Mouse (Mus musculus): Measurements from ENCODE around the gene Cilp2.

The Cilp2 gene

DNA sequence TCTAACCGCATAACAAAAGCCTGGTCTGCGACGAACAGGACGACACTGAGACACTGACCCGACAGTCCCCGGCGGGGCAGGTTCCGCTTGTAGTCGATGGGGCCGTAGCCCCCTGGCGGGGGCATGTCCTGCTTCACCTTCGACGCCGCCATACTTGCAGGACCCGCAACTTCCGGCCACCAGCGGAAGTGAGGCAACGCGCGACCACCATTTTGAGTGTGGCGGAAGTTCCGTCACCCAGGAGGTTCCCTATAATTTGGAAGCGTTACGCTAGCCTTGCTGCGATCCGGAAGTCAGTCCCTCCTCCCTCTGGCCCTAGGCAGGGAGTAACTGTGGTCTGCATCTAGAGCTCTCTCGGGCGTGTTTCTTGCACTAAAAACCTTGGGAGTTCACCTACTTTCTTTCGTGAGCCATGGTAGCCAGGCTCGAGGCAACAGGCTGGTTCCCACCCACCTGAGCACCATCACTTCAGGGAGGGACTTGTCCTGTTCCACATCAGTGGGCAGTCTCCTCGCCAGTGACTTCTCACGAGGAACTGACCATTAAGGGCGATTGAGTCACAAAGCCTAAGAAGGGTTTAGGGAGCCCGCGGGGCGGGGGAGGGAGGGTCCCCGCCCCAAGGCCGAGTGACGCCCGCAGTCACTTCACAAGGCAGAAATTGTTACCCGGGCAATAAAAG is 14.1 kb upstream of the Cilp2 start:
- DNase-seq (ENCODE audit: low spot score) = peak; percentile 91

DNA sequence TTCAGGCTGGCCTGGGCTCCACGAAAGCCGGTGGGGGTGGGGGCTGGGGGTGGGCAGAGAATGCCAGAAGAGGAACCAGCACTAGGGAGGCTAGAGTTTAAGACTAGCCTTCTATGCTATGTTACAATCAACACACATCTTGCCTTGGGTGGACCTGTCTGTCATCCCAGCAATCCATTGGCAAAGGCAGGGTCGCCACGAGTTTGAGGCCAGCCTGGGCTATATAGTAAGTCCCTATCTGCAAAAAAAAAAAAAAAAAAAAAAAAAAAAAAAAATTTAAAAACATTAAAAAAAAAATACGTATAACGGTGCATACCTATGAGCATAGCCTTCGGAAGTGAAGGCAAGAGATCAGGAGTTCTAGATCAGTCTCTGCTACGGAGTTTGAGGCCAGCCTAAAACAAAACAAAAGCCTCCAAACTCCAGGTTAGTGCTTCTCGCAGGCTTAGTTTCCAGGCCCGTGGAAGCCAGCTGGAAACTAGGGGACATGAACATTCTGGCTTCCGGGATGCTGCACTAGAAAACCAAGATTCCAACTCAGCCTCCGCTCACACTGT is 13.5 kb upstream of the Cilp2 start:
- DNase-seq (ENCODE audit: low spot score) = no peak

DNA sequence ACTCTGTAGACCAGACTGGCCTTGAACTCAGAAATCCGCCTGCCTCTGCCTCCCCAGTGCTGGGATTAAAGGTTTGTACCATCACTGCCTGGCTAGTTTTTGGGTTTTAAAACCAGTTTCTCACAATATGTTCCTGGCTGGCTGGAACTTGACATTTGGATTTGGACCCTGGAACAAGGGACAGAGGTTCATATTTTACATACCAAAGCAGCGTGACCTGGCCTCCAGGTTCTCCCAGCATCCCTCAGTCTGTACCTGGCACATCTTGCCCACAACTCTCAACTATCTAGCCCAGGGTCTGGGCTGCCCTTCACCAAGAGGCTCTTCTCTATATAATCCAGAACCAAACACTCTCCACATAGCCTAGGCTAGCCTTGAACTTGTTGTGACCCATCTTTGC is 12.4 kb upstream of the Cilp2 start:
- no peak for DNase-seq (ENCODE audit: low spot score)

DNA sequence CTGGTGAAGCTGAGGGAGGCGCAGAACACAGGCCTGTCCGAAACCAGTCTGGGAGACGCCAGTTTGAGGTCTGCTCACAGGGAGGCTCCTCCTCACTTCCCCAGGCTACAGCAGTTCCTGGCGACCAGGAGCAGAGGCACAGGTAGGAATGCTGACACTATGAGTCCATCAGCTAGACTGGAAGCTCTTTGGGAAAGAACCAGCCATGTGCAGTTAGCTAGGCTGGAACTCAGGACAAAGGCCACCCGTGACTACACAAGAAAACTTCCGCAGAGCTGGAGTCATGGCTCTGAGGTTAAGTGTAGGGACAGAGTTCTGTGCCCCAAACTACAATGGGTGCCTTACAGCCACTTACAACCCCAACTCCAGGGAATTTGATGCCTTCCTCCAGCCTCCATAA is 10.4 kb upstream of the Cilp2 start:
- no peak for DNase-seq (ENCODE audit: low spot score)

DNA sequence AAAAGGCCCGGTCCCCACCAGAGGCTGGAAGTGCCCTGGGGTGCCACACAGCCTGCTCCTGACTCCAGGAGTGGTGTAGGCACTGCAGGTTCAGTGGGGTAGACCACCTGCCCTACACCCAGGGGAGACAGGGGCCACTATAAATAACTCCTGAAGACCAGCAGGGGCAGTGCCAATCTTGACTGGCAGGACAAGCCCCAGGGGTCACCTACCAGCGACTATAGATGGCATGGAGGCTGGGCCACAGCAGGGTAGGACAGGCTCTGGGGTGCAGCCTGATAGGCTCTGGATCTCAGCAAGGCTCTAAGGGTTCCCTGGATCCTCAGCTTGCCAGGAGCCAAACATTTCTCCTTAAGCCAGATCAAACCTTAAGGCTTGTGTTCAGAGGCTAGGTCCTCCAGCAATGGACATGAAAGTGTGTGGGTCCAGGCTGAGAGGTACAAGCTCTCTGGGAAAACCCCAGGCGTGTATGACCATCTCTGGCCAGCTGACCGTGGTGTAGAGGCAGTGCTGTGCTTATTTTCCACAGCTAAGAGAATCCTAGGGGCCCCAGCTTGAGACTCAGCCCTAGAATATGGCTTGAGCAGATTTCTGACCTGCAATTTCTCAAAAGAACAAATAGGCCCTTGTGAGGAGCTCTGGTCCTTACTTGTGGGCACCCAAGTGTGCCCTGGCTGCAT is 8.4 kb upstream of the Cilp2 start:
- DNase-seq (ENCODE audit: low spot score) = no peak

DNA sequence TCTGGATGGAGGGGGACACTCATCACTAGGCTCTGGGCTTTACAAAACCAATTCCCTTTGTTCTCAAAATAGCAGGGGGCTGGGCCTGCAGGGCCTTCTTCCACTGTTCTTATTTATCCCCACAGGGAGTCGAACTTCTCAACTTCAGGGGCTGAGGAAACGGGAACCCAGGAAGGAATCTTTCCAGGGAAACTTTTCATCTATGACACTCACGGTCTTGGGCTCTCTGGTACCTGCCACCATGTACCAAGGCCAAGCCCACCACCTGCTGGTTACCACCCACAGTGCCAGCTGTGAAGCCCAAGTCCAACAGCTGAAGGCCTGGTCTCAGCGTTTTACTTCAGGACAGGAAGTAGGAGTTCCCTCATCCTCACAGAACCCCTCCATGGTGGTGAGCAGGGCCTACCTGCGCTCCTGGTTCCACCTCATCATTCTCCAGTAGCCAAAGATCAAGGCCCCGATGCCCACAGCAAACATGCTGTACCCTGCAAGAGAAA is 7.4 kb upstream of the Cilp2 start:
- DNase-seq (ENCODE audit: low spot score) = no peak

DNA sequence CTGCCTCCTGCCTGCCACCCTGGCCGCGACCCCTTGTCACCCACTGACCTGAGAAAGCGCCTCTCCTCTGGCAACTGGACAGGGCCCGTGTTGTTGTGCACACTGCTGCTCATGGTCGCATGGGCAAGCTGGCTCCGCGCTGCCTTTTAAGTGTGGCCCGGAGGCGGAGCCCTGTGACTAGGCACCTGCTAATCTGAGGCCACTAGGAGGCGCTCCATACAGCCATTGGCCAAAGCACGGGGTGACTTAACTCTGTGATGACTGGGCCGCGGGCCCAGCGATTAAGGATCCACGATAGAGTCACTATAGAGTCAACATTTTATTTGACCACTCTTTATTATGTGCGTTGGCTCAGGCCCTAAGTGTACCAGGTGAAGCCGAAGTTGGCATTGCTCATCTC is 6.4 kb upstream of the Cilp2 start:
- no peak for DNase-seq (ENCODE audit: low spot score)

DNA sequence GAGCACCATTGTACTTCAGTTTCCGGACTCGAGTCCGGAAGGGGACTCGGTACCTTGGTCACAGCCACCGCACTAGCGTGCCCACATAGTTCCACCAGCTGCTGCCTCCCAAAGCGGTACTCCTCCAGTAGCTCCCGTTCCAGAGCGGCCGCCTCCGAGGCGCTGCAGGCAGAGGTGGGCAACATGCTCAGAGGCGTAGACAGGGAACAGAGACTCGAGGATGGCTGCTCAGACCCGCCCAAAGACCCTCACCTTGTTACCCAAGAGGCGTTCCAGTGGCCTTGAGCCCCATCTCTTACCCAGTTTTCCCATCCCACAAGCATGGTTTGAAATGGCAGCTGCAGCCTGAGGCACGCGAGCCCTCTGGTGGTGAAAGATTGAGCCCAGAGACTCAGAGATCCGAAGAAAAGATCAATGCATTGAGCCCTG is 3.3 kb upstream of the Cilp2 start:
- DNase-seq (ENCODE audit: low spot score) = no peak

DNA sequence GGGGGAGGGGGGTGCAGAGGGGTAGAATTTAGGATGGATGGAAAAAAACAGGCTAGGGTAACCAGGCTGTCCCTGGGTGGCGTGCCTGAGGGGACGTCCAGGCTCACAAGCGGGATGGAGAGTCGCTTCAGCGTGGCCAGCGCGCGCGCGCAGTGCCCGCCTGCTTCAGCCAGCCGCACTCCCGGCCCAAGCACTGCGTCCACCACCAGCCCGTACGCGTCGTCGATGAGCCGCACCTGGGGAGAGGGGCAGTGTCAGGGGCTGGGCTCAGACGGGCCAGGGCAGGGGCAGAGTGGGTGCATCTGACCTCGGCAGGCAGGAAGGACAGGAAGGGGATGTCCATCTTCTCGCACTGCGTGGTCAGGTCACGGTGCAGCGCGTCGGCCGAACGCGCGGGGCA is 1.4 kb upstream of the Cilp2 start:
- DNase-seq (ENCODE audit: low spot score) = no peak

DNA sequence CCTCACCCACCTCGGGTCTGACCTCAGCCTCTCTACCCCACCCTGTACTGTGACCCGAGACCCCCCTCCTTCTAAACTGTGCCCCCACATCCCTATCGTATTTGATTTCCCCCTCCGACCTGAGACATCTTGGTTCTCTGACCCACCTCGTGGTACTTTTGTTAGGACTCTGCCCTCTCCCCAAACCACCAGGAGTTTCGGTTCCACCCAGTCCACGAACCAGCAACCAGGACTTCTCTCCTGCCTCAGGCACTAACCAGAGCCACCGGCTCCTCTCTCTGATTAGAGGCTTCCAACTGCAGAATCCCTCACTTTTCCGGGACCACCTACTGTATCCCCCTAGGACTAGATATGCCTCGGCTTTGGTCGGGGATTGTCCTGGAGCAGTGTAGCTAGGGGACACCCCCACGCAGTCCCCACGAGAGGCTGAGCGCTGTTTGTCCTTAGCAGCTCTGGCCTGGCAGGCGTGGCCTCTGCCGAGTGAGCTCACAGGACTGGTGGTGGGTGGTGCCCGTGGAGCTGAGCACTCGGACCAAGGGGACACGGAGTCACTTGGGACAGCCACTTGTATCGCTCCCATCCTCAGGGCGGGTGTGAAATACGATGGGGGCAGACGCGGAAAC is 868 bp upstream of the Cilp2 start:
- no peak for DNase-seq (ENCODE audit: low spot score)

DNA sequence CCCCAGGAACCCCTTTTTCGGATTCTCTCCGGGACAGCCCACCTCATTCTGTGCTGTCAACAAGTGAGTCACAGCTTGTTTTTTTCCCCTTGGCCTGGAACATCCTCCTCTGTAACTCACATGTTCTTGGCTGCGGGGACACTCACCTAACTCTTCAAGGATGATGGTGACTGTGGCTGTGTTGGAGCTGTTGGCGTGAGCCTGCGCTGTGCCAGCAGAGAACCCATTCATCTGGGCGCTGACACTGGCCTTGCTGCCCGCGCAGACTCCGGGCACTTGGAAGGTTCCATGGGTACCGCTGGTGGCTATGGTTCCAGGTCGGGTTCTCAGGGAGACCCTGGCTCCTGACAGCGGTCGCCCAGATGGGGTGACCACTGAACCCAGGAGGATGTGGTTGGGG is 3.3 kb downstream of the Cilp2 start:
- no peak for DNase-seq (ENCODE audit: low spot score)

DNA sequence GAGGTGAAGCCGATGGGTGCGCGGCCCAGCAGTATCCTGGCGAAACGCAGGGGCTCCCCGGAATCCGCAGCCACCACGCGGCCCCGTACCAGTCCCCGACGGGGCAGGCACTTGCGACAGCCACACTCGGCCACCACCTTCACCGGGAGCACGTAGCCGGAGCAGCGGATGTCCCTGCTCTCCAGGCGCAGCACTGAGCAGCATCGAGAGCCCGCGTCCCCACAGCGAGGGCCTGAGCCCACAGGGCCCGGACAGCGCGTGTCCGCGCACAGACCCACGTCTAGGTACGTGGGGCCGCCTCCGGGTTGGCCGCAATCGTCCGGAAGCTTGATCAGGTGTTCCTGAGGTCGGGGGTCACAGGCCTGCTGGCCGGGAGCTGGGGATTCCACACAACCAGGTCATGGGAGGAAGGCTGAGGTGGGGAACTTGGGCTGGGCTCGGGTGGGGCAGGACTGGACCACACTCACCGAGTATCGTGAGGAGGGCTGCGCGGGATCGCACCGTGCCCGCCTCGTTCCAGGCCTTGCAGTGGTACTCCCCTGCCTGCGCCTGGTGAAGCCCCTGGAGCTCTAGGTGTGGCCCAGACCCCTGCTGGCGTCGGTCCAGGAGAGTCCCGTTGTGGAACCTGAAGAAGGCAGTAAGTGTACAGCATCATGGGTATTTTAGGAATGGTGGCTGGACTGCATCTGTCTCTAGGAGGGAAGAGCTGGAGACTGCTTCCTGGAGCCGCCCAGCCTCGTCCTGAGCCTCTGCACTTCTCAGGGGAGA is 4.5 kb downstream of the Cilp2 start:
- no peak for DNase-seq (ENCODE audit: low spot score)

DNA sequence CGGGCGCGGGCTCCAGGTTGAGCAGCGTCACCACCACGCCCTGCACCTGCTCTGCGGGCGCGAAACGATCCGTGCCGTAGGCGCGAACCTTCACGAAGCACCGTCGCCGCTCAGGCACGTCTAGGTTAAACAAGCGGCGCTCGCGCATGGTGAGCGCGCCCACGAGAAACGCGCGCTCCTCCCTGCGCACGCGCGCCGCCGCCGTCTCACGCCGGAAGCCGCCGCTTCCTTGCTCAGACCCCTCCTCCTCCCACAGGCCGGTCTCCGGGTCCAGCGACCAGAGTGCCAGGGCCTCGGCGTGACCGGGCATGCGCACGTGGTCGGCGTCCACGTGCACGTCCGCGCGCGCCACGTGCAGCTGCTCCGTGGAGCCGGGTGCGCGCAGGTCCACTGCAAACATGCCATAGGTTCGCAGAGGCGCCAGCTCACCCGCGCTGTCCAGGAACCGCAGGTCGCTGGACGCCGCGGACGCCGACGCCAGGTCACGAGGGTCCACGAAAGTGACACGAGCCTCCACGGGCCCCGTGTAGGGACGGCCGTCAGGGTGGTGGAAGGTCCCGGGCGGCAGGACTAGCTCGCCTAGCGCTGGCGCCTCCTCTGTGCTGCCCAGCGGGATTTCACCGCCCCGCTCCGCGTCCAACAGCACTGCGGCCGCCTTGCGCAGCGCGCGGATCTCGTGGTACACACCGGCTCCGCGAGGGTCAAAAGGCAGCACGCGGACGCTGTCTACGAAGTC is 5.3 kb downstream of the Cilp2 start:
- DNase-seq (ENCODE audit: low spot score) = peak; percentile 42

DNA sequence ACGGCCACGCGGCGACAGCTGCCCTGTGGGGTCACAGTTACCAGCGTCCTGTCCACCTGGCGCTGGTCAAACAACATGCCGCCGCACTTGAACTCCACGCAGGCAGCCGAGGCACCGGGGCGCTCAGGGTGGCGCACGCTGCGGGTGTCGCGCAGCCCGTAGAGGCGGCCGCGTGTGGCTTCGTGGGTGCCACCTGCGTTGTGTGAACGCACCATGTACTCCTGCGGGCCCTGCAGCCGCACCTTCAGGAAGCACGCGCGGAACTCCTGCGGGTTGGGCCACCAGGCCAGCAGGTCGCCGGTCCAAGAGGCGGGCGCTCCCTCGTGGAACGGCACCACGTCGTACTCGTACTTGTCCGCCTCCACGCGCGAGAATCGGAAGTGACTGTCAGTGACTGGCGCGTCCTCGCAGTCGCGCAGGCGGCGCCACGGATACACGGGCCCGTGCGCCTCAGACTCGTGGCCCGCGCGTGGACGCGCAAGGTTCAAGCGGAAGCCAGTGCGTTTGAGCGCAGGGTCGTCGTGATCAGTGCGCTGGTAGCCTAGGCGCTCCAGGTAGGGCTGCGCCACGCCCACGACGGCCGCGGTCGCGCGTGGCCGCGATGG is 6.1 kb downstream of the Cilp2 start:
- no peak for DNase-seq (ENCODE audit: low spot score)

DNA sequence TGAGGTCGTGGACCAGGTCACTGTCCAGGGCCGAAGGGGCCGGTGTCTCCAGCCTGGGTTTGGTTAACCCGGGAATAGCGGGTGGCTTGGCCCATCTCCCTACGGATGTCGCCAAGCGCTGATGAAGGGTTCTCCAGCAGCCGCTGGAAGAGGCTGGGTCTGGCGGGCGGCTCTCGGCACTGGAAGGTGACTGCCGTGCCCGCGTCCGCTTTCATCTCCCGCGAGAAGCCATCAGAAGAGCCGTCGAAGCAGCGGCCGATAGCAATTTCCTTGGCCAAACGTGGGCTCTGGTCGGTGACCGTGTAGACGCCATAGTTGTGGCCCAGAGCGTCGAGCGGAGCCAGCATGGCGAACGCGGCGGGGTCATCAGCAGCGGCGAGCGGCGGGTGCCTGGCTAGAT is 6.6 kb downstream of the Cilp2 start:
- no peak for DNase-seq (ENCODE audit: low spot score)

DNA sequence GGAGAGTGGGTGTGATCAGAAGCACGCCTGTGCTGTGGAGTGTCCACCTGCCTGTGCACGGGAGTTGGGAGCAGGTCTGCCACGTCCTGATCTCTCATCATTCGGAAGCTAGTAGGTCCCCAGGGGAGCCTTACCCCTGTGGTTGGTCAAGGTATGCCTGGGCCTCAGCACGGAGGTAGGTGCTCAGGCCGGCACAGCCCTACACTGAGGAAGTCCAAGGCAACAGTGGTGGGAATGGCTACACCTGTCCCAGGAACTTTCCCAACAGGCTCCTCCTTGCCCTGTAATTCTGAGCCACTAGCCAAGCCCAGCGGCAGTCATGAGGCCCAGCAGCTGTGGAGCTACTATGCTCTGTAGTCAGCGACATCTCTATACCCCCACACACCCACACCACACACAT is 7.8 kb downstream of the Cilp2 start:
- no peak for DNase-seq (ENCODE audit: low spot score)

DNA sequence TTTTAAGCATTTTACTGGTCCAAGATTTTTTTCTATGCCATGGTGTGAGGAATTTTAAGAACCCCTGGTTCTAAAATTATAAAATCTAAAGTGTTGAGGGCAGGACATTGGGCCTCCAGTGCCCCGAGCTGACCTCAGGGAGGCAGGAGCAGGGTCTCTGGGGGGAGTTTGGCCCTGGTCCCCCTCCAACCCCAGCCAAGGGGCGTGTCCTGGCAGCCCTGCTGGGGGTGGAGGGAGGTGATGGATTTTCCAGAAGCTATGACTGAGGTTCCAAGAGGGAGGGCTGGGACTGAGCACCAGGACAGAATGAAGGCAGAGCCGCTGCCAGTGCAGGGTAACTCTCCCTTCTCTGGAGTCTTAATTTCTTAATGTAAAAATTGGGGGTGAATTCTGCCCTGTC is 9.5 kb downstream of the Cilp2 start:
- no peak for DNase-seq (ENCODE audit: low spot score)

DNA sequence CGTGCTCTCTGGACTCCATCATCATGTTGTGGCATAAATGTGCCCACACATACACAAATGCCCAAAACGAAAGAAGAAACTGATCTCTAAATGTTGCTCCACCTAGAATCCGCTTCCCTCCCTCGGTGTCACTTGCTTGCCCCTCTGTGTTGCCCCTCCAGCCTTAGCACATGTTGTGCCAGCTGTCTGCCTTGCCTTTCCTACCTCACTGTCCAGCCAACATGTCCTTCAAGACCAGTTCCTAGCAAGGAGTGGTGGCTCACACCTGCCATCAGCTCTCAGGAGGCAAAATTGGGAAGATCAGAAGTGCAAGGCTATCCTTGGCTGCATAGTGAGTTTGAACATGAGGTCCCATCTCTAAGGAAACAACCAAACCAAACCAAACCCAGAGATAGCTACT is 10.1 kb downstream of the Cilp2 start:
- no peak for DNase-seq (ENCODE audit: low spot score)

DNA sequence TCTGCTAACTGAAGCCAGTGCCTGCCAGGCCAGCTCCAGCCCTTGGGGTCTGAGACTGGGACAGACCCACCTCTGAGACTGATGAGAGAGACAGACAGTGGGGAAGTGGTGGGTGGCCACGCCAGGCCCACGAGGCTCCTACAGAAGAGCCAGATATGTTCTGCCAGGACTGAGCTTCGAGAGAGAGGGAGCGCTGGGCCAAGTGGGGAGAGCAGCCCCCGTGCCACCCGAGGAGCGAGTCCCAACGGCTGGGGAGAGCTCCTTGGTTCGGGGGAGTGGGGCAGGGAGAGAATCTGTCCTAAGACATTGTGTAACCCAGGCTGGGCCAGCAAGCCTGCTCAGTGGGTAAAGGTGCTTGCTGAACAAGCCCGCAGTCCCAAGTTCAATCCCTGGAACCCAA is 10.5 kb downstream of the Cilp2 start:
- DNase-seq (ENCODE audit: low spot score) = no peak

DNA sequence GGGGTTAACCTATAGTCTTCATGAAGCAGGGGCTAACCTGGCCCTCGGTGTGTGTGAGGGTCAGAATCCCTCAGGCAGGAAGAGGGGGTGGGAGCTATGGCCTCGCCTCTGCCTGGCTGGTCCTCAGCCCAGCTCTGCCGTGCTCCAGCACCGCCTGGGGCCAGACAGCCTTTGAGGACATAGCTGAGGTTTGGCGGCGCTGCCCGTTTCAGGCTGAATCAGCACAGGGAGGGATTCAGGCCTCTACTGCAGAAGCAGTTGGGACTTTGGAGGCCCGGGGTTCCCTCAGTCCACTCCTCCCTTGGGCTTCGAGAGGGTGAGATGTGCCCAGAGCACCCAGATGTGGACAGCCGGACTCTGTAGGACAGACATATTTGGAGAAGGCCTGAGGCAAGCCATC is 11.4 kb downstream of the Cilp2 start:
- DNase-seq (ENCODE audit: low spot score) = no peak

DNA sequence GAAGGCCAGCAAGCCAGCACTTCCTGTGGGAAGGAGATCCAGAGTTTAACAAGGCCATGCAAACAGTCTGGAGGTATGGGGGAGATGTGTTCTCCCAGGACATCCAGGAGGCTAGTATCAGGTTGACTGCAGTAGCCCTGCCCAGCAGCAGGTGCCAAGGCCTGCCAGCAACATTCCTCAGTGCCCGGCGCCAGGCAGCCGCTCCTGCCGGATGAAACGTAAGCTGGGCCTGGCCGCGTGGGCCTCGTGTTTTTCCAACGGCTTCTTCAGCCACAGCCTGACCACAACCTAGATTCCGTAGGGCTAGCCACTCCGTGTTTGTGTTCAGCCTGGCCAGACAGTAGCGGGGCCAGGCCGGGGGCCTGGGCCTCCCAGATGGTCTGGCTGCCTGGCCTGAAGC is 12.8 kb downstream of the Cilp2 start:
- DNase-seq (ENCODE audit: low spot score) = no peak

Measured in ovary, adult 18-20 months (tissue).